Mouse (Mus musculus): ENCODE data around the gene Blm.

Blm gene

GRCm38 (mm10) chr7:80439789-80440488 is 95.0 kb downstream of the Blm start:
- peaks cover 46% of the 10 kb centered on the region for H3K4me1 ChIP-seq (replicated peaks; ENCODE audit: low read depth, low read length)
- H3K9me3 ChIP-seq (ENCODE audit: low read length) = no peaks in the 10 kb centered on the region
- H3K4me3 ChIP-seq (replicated peaks; ENCODE audit: low read length) = no peak overlapping the region
- no peaks in the 10 kb centered on the region for H3K36me3 ChIP-seq (ENCODE audit: insufficient read depth, low read length)
- TF ChIP-seq CTCF (conservative IDR thresholded peaks at IDR 0.05; ENCODE audit: low read length) (no peak), NANOG (IDR thresholded peaks at IDR 0.05; ENCODE audit: borderline replicate concordance, low read length) (no peak), POU5F1 (IDR thresholded peaks at IDR 0.05; ENCODE audit: borderline replicate concordance, low read length) (no peak)
- peaks cover 2% of the 10 kb centered on the region; the same call in 1 of the 2 replicates for H3K27me3 ChIP-seq (ENCODE audit: insufficient read depth, low read length)

- Histone ChIP-seq H3K4me3 (replicated peaks; ENCODE audit: low read length) (no peak overlapping the region), H3K9me3 (ENCODE audit: low read length) (no peaks in the 10 kb centered on the region), H3K27me3 (ENCODE audit: insufficient read depth, low read length) (no peaks in the 10 kb centered on the region), H3K36me3 (ENCODE audit: insufficient read depth, low read length) (no peaks in the 10 kb centered on the region), H3K4me1 (replicated peaks; ENCODE audit: low read depth, low read length) (peaks cover 41% of the 10 kb centered on the region)
- TF ChIP-seq NANOG (IDR thresholded peaks at IDR 0.05; ENCODE audit: borderline replicate concordance, low read length) (no peak), CTCF (conservative IDR thresholded peaks at IDR 0.05; ENCODE audit: low read length) (no peak), POU5F1 (IDR thresholded peaks at IDR 0.05; ENCODE audit: borderline replicate concordance, low read length) (no peak)
Observed at GRCm38 (mm10) chr7:80439032-80439760, 95.7 kb downstream of the Blm start.

- no peaks in the 10 kb centered on the region for H3K27me3 ChIP-seq (ENCODE audit: insufficient read depth, low read length)
- H3K9me3 ChIP-seq (ENCODE audit: low read length) = no peaks in the 10 kb centered on the region
- TF ChIP-seq NANOG (IDR thresholded peaks at IDR 0.05; ENCODE audit: borderline replicate concordance, low read length) = no peak
- no peak for TF ChIP-seq POU5F1 (IDR thresholded peaks at IDR 0.05; ENCODE audit: borderline replicate concordance, low read length)
- no peak for TF ChIP-seq CTCF (conservative IDR thresholded peaks at IDR 0.05; ENCODE audit: low read length)
- no peak overlapping the region for H3K4me3 ChIP-seq (replicated peaks; ENCODE audit: low read length)
- H3K4me1 ChIP-seq (replicated peaks; ENCODE audit: low read depth, low read length) = peaks cover 21% of the 10 kb centered on the region
- no peaks in the 10 kb centered on the region for H3K36me3 ChIP-seq (ENCODE audit: insufficient read depth, low read length)
Observed at GRCm38 (mm10) chr7:80436571-80436970, 98.3 kb downstream of the Blm start.

DNA sequence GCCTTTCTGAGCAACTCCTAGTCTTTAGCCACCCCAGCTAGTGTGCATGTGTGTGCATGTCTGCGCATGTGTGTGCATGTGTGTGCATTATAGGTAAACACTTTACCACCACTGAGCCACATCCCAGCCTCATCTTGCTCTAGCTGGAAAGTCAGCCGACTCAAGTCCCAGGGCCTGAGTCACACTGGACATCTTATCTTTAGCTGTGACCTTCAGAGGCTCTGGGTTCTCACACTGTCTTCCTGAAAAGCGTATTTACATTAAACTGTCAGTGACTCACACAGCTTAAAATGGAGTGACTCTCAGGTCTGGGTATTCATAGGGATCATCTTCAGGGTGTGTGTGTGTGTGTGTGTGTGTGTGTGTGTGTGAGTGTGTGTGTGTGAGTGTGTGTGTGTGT is 99.3 kb downstream of the Blm start:
- no peak for TF ChIP-seq CTCF (conservative IDR thresholded peaks at IDR 0.05; ENCODE audit: low read length)
- Histone ChIP-seq H3K4me3 (replicated peaks; ENCODE audit: low read length) (no peak overlapping the region), H3K9me3 (ENCODE audit: low read length) (no peaks in the 10 kb centered on the region), H3K4me1 (replicated peaks; ENCODE audit: low read depth, low read length) (peaks cover 18% of the 10 kb centered on the region), H3K36me3 (ENCODE audit: insufficient read depth, low read length) (no peaks in the 10 kb centered on the region), H3K27me3 (ENCODE audit: insufficient read depth, low read length) (no peaks in the 10 kb centered on the region)

DNA sequence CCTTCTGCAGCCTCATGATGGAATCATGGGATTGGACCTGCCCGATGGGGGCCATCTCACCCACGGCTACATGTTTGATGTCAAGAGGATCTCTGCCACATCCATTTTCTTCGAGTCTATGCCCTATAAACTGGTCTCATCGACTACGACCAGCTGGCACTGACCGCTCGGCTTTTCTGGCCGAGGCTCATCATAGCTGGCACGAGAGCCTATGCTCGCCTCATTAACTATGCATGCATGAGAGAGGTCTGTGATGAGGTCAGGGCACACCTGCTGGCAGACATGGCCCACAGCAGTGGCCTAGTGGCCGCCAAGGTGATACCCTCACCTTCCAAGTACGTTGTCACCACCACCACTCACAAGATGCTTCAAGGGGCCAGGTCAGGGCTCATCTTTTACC is 105.3 kb downstream of the Blm start:
- H3K36me3 ChIP-seq (ENCODE audit: insufficient read depth, low read length) = no peaks in the 10 kb centered on the region
- H3K4me1 ChIP-seq (replicated peaks; ENCODE audit: low read depth, low read length) = peaks cover 7% of the 10 kb centered on the region; the same call in 1 of the 2 replicates
- no peak overlapping the region for H3K4me3 ChIP-seq (replicated peaks; ENCODE audit: low read length)
- TF ChIP-seq CTCF (conservative IDR thresholded peaks at IDR 0.05; ENCODE audit: low read length) (no peak), POU5F1 (IDR thresholded peaks at IDR 0.05; ENCODE audit: borderline replicate concordance, low read length) (no peak), NANOG (IDR thresholded peaks at IDR 0.05; ENCODE audit: borderline replicate concordance, low read length) (no peak)
- no peaks in the 10 kb centered on the region for H3K9me3 ChIP-seq (ENCODE audit: low read length)
- no peaks in the 10 kb centered on the region for H3K27me3 ChIP-seq (ENCODE audit: insufficient read depth, low read length)

- TF ChIP-seq POU5F1 (IDR thresholded peaks at IDR 0.05; ENCODE audit: borderline replicate concordance, low read length) (no peak), NANOG (IDR thresholded peaks at IDR 0.05; ENCODE audit: borderline replicate concordance, low read length) (no peak), CTCF (conservative IDR thresholded peaks at IDR 0.05; ENCODE audit: low read length) (no peak)
- Histone ChIP-seq H3K4me1 (replicated peaks; ENCODE audit: low read depth, low read length) (peaks cover 20% of the 10 kb centered on the region), H3K4me3 (replicated peaks; ENCODE audit: low read length) (no peak overlapping the region)
Observed at GRCm38 (mm10) chr7:80427730-80428129, 107.2 kb downstream of the Blm start.

DNA sequence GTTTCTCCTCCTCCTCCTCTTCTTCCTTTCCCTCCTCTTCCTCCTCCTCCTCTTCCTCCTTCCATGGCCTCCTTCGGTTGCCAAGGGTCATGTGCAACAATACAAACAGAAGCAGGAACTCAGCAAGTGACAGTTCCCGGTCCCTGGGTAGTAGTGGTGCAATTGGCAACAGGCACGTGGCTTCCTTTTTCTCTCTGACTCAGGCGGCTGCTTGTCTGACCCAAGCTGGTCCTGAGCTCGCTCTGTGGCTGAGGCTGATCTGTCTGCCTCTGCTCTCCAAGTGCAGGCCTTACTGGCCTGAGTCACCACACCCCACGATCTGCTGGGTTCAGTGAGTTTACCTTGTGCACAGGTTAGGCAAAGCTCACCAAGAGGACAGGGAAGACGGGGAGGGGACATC is 108.6 kb downstream of the Blm start:
- H3K27me3 ChIP-seq (ENCODE audit: insufficient read depth, low read length) = 0 out of 2 replicates have a peak, but pooled peaks cover 4% of the 10 kb centered on the region
- TF ChIP-seq CTCF (conservative IDR thresholded peaks at IDR 0.05; ENCODE audit: low read length) = no peak
- TF ChIP-seq POU5F1 (IDR thresholded peaks at IDR 0.05; ENCODE audit: borderline replicate concordance, low read length) = no peak
- no peak for TF ChIP-seq NANOG (IDR thresholded peaks at IDR 0.05; ENCODE audit: borderline replicate concordance, low read length)
- H3K36me3 ChIP-seq (ENCODE audit: insufficient read depth, low read length) = no peaks in the 10 kb centered on the region
- peaks cover 25% of the 10 kb centered on the region for H3K4me1 ChIP-seq (replicated peaks; ENCODE audit: low read depth, low read length)
- H3K4me3 ChIP-seq (replicated peaks; ENCODE audit: low read length) = no peak overlapping the region
- H3K9me3 ChIP-seq (ENCODE audit: low read length) = no peaks in the 10 kb centered on the region

More at GRCm38 (mm10) chr7:80427730-80428129, 107.2 kb downstream of the Blm start:
- Histone ChIP-seq H3K27me3 (ENCODE audit: insufficient read depth, low read length) (no peaks in the 10 kb centered on the region), H3K36me3 (ENCODE audit: insufficient read depth, low read length) (no peaks in the 10 kb centered on the region), H3K9me3 (ENCODE audit: low read length) (no peaks in the 10 kb centered on the region)

DNA sequence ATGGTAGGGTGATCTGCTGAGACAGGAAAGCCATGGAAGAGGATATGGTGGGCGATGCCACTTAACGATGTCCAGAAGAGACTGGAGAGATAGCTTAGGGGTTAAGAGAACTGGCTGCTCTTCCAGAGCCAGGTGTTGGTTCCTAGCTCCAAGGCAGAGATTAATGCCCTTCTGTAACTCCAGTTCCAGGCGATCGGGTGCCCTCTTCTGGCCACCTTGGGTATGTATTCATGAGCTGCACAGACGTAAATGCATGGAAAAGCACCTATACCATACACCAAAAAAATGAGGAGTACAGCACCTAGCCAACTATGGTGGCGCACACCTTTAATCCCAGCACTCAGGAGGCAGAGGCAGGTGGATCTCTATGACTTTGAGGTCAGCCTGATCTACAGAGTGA is 110.2 kb downstream of the Blm start:
- TF ChIP-seq CTCF (conservative IDR thresholded peaks at IDR 0.05; ENCODE audit: low read length) (peak; percentile 51), POU5F1 (IDR thresholded peaks at IDR 0.05; ENCODE audit: borderline replicate concordance, low read length) (no peak), NANOG (IDR thresholded peaks at IDR 0.05; ENCODE audit: borderline replicate concordance, low read length) (no peak)
- peaks cover 28% of the 10 kb centered on the region for H3K4me1 ChIP-seq (replicated peaks; ENCODE audit: low read depth, low read length)
- no peaks in the 10 kb centered on the region for H3K9me3 ChIP-seq (ENCODE audit: low read length)
- no peaks in the 10 kb centered on the region for H3K36me3 ChIP-seq (ENCODE audit: insufficient read depth, low read length)
- H3K4me3 ChIP-seq (replicated peaks; ENCODE audit: low read length) = no peak overlapping the region
- H3K27me3 ChIP-seq (ENCODE audit: insufficient read depth, low read length) = peaks cover 11% of the 10 kb centered on the region
